Mouse (Mus musculus) heart, embryonic 16.5 days (tissue): Measurements from ENCODE around the gene Krt23. TPM values are rescaled to one million over a fixed set of nuclear protein-coding genes. Genes with fewer than 3 reads are reported as not detected.

Source experiments
- ATAC-seq: fragments of 200-750 bp; cut with Nextera tagmentation; replicated peaks from 2 replicates; pipeline ENCODE4 v1.8.0; 2017; ENCODE audit warnings: moderate number of reproducible peaks; ENCODE audit not compliant: insufficient read depth, low FRiP score; ENCODE audit errors: extremely low read depth
- H3K27ac ChIP-seq: fragments of 300-500 bp; sonication (generic); 2 replicates; pipeline ENCODE4 v1.5.1; 2014; ENCODE audit warnings: mild to moderate bottlenecking, low read length, control low read depth, moderate library complexity
- H3K27me3 ChIP-seq: fragments of 300-500 bp; sonication (generic); 2 replicates; pipeline ENCODE4 v1.6.1; 2014; ENCODE audit warnings: low read length, mixed read lengths; ENCODE audit not compliant: control insufficient read depth, insufficient read depth
- H3K36me3 ChIP-seq: fragments of 300-500 bp; sonication (generic); 2 replicates; pipeline ENCODE4 v1.6.1; 2014; ENCODE audit not compliant: control insufficient read depth, insufficient read depth
- H3K4me1 ChIP-seq: fragments of 300-500 bp; sonication (generic); 2 replicates; pipeline ENCODE4 v1.6.1; 2014; ENCODE audit warnings: low read length, mixed read lengths; ENCODE audit not compliant: control insufficient read depth, insufficient read depth
- H3K4me2 ChIP-seq: fragments of 300-500 bp; sonication (generic); 2 replicates; pipeline ENCODE4 v1.6.1; 2014; ENCODE audit warnings: low read depth, mild to moderate bottlenecking, control low read depth, low read length
- H3K4me3 ChIP-seq: fragments of 300-500 bp; sonication (generic); 2 replicates; pipeline ENCODE4 v1.5.1; 2014; ENCODE audit warnings: mild to moderate bottlenecking, control low read depth, low read length
- H3K9ac ChIP-seq: fragments of 300-500 bp; sonication (generic); 2 replicates; pipeline ENCODE4 v1.6.1; 2014; ENCODE audit warnings: low read length, control low read depth
- H3K9me3 ChIP-seq: fragments of 300-500 bp; sonication (generic); replicated peaks from 2 replicates; pipeline ENCODE4 v1.6.1; 2016; ENCODE audit warnings: low read length; ENCODE audit not compliant: control insufficient read depth
- WGBS: fragments of 180-500 bp; shearing (Covaris S2); extraction: QIAGEN DNeasy Blood & Tissue Kit; methylation state at CpG from one replicate; pipeline ENCODE4 v1.1.7; 2014; 5-methylcytosine and 5-hydroxymethylcytosine counted together
- polyA plus RNA-seq: library from polyadenylated mRNA; unstranded; fragments of >200 nt; fragmentation: Nextera tagmentation; extraction: Ambion mirVana; gene quantifications from 2 replicates; pipeline ENCODE4 v1.2.1, GENCODE M21; 2015

The Krt23 gene
- polyA plus RNA-seq, 1 experiment from 2014 or later, result 0.70 TPM

GRCm38 (mm10) chr11:99437972-99438371, 55.0 kb downstream of the Krt23 start, which contains the start of gene Krt20:
Krt20 (minus strand) TSS chr11:99438150.
- 0 out of 2 replicates have a peak within 1 kb of the TSS, but pooled peaks have one; percentile 4 for H3K4me3 ChIP-seq
- H3K9me3 ChIP-seq, result no peaks in the 10 kb centered on the region
- peaks cover 4% of the 10 kb centered on the region; the same call in 1 of the 2 replicates for H3K4me1 ChIP-seq
- peak within 1 kb of the TSS; percentile 26; the same call in 1 of the 2 replicates for H3K4me2 ChIP-seq
- no peaks in the 10 kb centered on the region for H3K36me3 ChIP-seq
- 25% methylated on average over 10 of the region's 10 CpGs for WGBS
- no peak for ATAC-seq
- no peak within 1 kb of the TSS for H3K27ac ChIP-seq
- 0 out of 2 replicates have a peak within 1 kb of the TSS, but pooled peaks have one; percentile 35 for H3K9ac ChIP-seq
- H3K27me3 ChIP-seq, result no peaks in the 10 kb centered on the region

- no peaks in the 10 kb centered on the region for H3K27me3 ChIP-seq
- no peak overlapping the region for H3K9ac ChIP-seq
- no peaks in the 10 kb centered on the region for H3K36me3 ChIP-seq
- no peak overlapping the region for H3K4me3 ChIP-seq
- peaks cover 4% of the 10 kb centered on the region; the same call in 1 of the 2 replicates for H3K4me1 ChIP-seq
- no peak for ATAC-seq
- H3K27ac ChIP-seq, result no peak overlapping the region
- H3K9me3 ChIP-seq, result no peaks in the 10 kb centered on the region
- H3K4me2 ChIP-seq, result no peak overlapping the region
- WGBS, result 53% methylated on average over 4 of the region's 4 CpGs
Measured at GRCm38 (mm10) chr11:99436625-99437024, 56.3 kb downstream of the Krt23 start.

GRCm38 (mm10) chr11:99430670-99431069, 62.3 kb downstream of the Krt23 start:
- Histone ChIP-seq H3K27me3 (no peaks in the 10 kb centered on the region), H3K4me1 (no peaks in the 10 kb centered on the region), H3K9me3 (no peaks in the 10 kb centered on the region), H3K4me3 (no peak overlapping the region), H3K9ac (no peak overlapping the region), H3K4me2 (no peak overlapping the region), H3K36me3 (no peaks in the 10 kb centered on the region), H3K27ac (no peak overlapping the region)
- no peak for ATAC-seq
- 49% methylated on average over 12 of the region's 12 CpGs for WGBS

Other genes with a start within 250 kb of the Krt23 start
- 3.2 and 4.5 TPM in 2 replicates for gene Krt222, start 249.1 kb downstream of the Krt23 start, polyA plus RNA-seq
- gene Krt24, start 207.9 kb downstream of the Krt23 start, polyA plus RNA-seq, result not detected in 2 replicates
- gene Krt25, start 170.2 kb downstream of the Krt23 start, polyA plus RNA-seq, result 0.07 and 0.10 TPM in 2 replicates
- not detected in 2 replicates for gene Krt26, start 155.2 kb downstream of the Krt23 start, polyA plus RNA-seq
- gene Krt27, start 142.0 kb downstream of the Krt23 start, polyA plus RNA-seq, result not detected in 2 replicates
- gene Krt28, start 118.2 kb downstream of the Krt23 start, polyA plus RNA-seq, result 0.09 TPM in 1 of 2 replicates, not detected in the other
- gene Krt10, start 103.8 kb downstream of the Krt23 start, polyA plus RNA-seq, result 13.2 and 14.1 TPM in 2 replicates
- gene Krt12, start 70.9 kb downstream of the Krt23 start, polyA plus RNA-seq, result 0.07 TPM in 1 of 2 replicates, not detected in the other
- 0.54 and 2.5 TPM in 2 replicates for gene Krt20, start 55.0 kb downstream of the Krt23 start, polyA plus RNA-seq
- gene Krt39, start 28.2 kb upstream of the Krt23 start, polyA plus RNA-seq, result not detected in 2 replicates
- gene Krt40, start 50.0 kb upstream of the Krt23 start, polyA plus RNA-seq, result not detected in 2 replicates
- not detected in 2 replicates for gene Krtap3-3, start 57.7 kb upstream of the Krt23 start, polyA plus RNA-seq
- gene Krtap3-2, start 63.7 kb upstream of the Krt23 start, polyA plus RNA-seq, result not detected in 2 replicates
- gene Gm11939, start 66.3 kb upstream of the Krt23 start, polyA plus RNA-seq, result not detected in 2 replicates
- not detected in 2 replicates for gene Krtap3-1, start 73.5 kb upstream of the Krt23 start, polyA plus RNA-seq
- gene Krtap1-5, start 87.9 kb upstream of the Krt23 start, polyA plus RNA-seq, result not detected in 2 replicates
- gene Krtap1-4, start 90.5 kb upstream of the Krt23 start, polyA plus RNA-seq, result not detected in 2 replicates
- not detected in 2 replicates for gene Krtap1-3, start 98.2 kb upstream of the Krt23 start, polyA plus RNA-seq
- gene Krtap9-3, start 105.0 kb upstream of the Krt23 start, polyA plus RNA-seq, result not detected in 2 replicates
- gene Gm11938, start 110.2 kb upstream of the Krt23 start, polyA plus RNA-seq, result not detected in 2 replicates
- not detected in 2 replicates for gene Gm11937, start 117.1 kb upstream of the Krt23 start, polyA plus RNA-seq
- not detected in 2 replicates for gene Krtap2-4, start 121.7 kb upstream of the Krt23 start, polyA plus RNA-seq
- not detected in 2 replicates for gene Gm11562, start 127.3 kb upstream of the Krt23 start, polyA plus RNA-seq
- not detected in 2 replicates for gene Krtap4-1, start 135.1 kb upstream of the Krt23 start, polyA plus RNA-seq
- not detected in 2 replicates for gene Krtap4-2, start 141.9 kb upstream of the Krt23 start, polyA plus RNA-seq
- gene Krtap4-7, start 151.0 kb upstream of the Krt23 start, polyA plus RNA-seq, result not detected in 2 replicates
- not detected in 2 replicates for gene Gm11555, start 157.1 kb upstream of the Krt23 start, polyA plus RNA-seq
- not detected in 2 replicates for gene Gm11563, start 165.8 kb upstream of the Krt23 start, polyA plus RNA-seq
- gene Krtap4-6, start 172.8 kb upstream of the Krt23 start, polyA plus RNA-seq, result not detected in 2 replicates
- not detected in 2 replicates for gene Gm14190, start 197.6 kb upstream of the Krt23 start, polyA plus RNA-seq
- not detected in 2 replicates for gene Gm14180, start 241.2 kb upstream of the Krt23 start, polyA plus RNA-seq